Mouse (Mus musculus) stomach, embryonic 14.5 days (tissue): ENCODE data around the gene Usp36. TPM values are rescaled to one million over a fixed set of nuclear protein-coding genes. Genes with fewer than 3 reads are reported as not detected.

ENCODE experiments used
- polyA plus RNA-seq: library from polyadenylated mRNA; unstranded; fragments of >200 nt; fragmentation: Nextera tagmentation; extraction: Ambion mirVana; gene quantifications from 2 replicates; pipeline ENCODE4 v1.2.1, GENCODE M21; 2014

Gene Usp36
- polyA plus RNA-seq, 1 experiment from 2014 or later: 19.1 TPM

Other genes with a start within 250 kb of the Usp36 start
- gene Dnah17, start 159.6 kb downstream of the Usp36 start, polyA plus RNA-seq: 0.25 and 0.29 TPM in 2 replicates
- 10.6 and 10.8 TPM in 2 replicates for gene Cyth1, start 41.7 kb downstream of the Usp36 start, polyA plus RNA-seq
- 0.62 TPM in 1 of 2 replicates, not detected in the other for gene Cep295nl, start 52.3 kb upstream of the Usp36 start, polyA plus RNA-seq
- 101 and 109 TPM in 2 replicates for gene Timp2, start 65.5 kb upstream of the Usp36 start, polyA plus RNA-seq
- 39.0 and 39.2 TPM in 2 replicates for gene Lgals3bp, start 111.8 kb upstream of the Usp36 start, polyA plus RNA-seq
- gene Cant1, start 128.8 kb upstream of the Usp36 start, polyA plus RNA-seq: 21.8 and 25.7 TPM in 2 replicates
- 7.0 and 7.9 TPM in 2 replicates for gene C1qtnf1, start 138.0 kb upstream of the Usp36 start, polyA plus RNA-seq
- 5.2 and 7.0 TPM in 2 replicates for gene Engase, start 186.6 kb upstream of the Usp36 start, polyA plus RNA-seq